Mouse (Mus musculus): ENCODE measurements around the gene Dnah8.
"Not testable (repeated sequence)": the region's sequence is repeated elsewhere in the genome, so short reads cannot be mapped to it uniquely, and the experiment has no call there.

The Dnah8 gene

DNA sequence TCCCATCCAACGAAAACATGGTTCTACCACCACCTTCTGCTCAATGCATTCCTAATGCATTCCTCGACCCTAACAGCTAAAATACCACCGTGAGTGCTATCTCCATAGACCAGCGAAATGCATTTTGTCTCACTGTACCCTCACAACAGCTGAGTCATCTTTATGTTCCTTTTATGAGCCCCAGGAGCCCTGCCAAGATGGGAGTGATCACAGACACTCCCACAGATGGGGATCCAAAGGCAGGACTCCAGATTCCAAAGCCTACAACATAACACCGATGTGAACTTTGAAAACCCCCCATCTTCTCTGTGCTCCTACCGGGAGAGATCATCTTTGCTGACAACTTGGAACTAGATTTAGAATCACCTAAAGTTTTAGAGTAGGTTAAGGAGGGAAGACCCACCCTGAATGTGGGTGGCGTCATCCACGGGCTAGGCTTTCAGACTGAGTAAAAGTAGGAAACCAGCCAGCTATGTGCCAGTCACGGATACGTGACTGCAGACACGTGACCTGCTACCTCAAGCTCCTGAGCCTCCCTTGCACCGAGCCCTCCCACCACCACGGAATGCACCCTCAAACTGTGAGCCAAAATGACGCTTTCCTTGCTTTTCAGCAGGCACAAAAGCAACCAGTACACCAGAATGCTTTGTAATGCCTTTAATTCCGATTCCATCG lies 14.7 kb upstream of the Dnah8 start:
- peak; percentile 27 for DNase-seq (ENCODE audit: low read depth, low spot score)

DNA sequence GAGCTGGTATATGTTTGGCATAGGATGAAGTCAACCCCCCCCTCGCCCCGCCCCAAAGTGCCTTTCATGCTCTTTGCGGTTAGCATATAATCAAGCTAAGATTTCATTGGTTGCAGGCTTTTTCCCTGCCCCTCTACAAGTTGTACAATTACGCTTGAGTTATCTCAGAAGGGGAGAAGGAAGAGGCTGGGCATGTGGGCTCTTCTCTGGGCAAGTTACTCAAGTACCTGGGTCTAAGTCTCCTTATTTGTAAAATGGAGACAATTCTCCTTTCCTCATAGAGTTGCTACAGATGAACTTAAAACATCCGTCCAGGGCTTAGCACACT lies 14.2 kb upstream of the Dnah8 start:
- DNase-seq (ENCODE audit: low read depth, low spot score), result no peak

DNA sequence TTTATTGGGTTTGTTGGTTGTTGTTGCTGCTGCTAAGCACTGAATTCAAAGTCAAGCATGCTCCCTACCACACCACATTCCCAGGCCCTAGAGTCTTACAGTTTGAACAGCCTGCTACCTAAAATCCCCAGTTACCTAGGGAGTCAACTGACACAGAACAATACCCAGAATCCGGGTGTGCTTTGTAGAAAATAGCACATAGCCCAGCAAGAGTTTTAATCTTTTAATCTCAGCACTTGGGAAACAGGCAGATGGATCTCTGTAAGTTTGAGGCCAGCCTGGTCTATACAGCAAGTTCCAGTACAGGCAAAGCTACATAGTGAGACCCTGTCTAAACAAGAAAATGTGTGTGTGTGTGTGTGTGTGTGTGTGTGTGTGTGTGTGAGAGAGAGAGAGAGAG lies 13.4 kb upstream of the Dnah8 start:
- DNase-seq (ENCODE audit: low read depth, low spot score), result no peak

DNA sequence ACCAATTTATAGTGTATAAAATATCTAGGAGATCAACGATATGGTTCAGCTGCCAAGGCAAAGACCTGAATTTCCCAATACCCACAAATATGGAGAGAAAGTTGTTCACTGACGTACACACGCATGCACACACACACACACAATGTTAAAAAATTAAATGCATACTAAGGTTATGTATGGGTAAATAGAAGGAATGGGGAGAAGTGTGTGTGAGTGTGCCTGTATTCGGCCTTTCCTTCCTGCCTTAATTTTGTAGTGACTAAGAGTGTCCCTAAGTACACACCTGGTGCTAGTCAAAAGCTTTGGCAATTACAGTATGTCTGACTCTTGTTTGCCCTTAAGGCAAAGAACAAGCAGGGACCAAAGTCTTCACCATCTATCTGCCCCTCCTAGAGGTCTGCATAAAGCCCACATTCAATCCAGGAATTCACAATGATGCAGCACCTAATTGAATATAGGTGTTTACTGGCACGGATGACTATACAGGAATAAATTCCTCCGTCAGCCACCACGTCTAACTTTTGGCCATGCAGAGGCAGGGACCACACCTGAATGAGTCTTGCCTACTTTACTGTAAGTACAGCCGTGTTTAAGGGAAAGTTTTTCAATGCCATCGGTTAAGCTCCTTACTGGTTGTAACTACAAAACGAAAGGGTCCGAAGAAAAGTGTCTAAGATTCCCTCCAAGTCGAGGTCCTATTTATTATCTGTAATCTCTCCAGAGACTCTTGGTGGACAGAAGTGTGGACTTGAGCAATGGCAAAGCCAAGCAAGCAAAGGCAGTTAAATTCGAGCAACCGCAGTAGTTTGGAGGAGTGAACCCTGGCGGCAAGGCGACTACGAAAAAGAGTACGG lies 12.7 kb upstream of the Dnah8 start:
- DNase-seq (ENCODE audit: low read depth, low spot score), result no peak

DNA sequence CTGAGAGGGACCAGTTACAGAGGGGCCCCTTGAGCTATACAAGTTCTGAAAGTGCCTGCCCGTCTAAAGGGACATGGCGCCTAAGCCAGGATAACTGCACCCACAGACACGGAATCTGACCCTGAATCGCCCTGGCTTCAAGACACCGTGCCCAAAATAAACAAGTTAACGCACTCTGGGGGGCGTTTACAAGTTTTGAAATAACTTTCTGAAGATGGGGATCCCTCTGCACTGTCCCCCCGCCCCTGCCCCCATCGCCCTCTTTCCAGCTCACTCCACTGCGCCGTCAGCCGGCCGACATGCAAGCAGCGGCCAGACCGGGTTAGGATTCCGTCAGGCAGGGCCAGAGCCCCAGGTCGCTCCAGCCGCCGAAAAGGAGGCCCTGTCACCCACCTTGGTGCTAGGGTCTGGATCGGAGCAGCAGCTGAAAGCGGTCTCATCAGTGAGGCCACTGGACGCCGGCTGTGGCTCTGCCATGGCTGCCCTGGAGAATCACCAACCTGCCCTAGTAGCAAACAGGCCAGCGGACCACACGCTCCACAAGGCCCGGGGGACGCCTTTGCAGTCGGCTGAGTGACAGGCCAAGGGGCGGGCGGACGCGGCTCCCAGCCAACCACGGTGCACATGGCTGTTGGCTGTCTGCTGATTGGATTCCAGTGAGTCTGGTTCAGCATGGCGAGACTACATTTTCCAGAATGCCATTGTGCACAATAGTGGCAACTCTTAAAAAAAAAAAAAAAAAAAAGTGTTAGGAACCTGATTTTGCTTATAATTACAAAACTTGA lies 11.9 kb upstream of the Dnah8 start:
- peak; percentile 95 for DNase-seq (ENCODE audit: low read depth, low spot score)

DNA sequence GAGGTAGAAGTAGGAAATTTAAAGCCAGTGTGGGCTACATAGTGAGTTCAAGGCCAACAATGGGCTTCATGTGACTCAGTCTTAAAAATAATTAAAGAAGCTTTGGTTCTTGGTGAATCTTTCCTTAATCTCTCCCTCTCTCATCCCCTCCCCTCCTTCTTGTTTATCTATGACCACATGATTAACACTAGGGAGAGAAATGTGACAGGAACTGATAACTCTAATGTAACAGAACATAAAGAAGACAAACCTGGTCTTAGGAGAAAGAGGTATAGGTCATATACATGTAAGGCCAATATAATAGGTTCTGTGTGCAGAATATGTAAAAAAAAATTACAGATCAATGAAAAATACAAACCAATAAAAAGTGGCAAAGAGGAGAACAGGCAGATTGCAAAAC lies 10.8 kb upstream of the Dnah8 start:
- no peak for DNase-seq (ENCODE audit: low read depth, low spot score)

DNA sequence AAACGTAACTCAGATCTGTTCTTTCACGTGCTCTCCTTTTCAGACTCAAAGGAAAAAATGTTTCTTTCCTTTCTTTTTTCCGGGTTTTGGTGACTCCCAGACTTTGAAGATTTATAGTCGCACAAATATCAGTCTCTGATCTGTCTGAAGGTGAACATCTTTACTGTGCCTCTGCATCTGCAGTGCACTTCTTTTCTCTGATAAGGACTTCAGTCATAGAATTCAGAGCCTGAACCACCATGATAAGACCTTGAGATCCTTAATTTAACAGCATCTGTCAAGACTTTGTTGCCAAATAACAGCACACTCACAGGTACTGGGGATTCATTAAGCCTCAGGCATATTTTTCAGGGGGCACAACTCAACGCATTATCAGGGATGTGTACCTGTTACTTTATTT lies 8.0 kb upstream of the Dnah8 start:
- DNase-seq (ENCODE audit: low read depth, low spot score), result no peak

DNA sequence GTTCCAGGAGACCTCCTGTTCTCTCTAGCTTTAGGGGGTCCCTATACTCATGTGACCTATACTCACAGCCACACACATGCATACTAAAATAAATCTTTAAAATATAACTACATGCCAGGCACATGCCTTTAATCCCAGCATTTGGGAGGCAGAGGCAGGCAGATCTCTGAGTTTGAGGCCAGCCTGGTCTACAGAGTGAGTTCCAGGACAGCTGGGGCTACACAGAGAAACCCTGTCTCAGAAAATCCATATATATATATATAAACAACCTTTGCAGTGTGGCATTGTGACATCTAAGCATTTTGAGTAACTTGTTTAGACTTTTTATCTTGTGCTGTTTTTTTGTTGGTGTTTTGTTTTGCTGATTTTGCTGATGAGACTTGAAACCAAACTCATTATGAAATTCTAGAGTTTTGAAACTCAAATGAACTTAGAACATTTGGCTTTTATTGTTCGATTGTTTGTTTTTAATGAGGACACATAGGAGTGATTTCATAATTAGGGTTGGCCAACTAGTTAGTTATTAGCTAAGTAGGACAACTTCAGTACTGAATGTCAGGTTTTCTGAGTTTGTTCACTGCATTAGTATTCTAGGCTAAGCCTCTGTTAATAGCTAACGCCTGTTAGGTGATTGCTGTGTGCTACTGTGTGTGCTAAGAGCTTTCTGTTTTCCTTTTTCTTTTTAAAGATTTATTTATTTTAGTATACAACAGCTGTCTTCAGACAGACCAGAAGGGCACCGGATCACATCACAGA lies 5.8 kb upstream of the Dnah8 start:
- DNase-seq (ENCODE audit: low read depth, low spot score), result no peak

DNA sequence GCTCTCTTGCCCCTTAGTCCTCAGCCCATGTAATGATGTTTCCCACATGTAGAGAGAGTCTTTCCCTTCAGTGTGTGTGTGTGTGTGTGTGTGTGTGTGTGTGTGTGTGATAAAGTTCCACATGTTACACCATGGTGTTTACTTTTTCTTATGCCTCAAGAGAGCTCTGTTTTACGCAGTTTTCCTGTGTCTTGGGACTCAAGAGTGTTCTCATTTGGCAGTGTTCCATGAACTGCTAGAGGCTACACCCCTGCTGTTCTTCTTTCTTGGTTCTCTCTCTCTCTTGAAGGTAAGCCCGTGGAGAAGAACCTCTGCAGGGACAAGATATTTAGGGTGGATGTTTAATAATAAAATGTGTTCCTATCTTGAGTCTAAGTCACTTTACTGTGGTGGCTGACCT lies 5.0 kb upstream of the Dnah8 start:
- no peak for DNase-seq (ENCODE audit: low read depth, low spot score)

DNA sequence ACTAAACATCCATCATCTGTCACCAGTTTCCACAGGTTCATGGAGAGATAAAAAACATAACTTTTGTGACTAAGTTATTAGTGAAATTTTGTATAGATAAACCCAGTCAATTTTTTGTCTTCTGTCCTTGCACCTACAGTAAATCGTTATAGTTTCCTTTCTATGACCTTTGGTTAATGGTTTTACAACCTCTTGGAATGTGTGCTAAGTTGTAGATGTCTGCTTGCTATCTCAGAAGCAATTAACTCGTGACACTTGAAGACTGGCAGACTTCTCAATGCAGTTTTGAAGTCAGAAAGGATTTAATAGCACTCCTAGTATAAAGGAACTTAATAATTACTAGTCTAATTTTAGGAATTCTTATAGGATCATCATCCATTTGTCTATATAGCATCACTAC lies 3.6 kb upstream of the Dnah8 start:
- no peak for DNase-seq (ENCODE audit: low read depth, low spot score)

DNA sequence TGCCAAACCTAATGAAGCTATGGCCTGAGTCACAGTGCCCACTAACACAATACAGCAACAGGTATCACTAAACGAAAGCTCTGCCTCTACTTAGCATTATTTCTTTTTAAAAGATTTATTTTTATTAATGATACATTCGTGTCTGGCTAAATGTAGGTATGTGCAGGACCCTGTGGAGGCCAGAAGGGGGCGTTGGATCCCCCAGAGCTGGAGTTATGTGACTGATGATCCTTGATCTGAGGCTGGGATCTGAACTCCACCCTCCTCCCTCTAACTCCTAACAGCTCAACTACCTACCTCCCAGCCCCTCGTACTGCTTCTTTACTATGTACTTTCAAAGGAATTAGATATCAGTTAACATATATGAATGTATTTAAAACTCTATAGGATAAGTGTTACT lies 2.7 kb upstream of the Dnah8 start:
- DNase-seq (ENCODE audit: low read depth, low spot score), result no peak

DNA sequence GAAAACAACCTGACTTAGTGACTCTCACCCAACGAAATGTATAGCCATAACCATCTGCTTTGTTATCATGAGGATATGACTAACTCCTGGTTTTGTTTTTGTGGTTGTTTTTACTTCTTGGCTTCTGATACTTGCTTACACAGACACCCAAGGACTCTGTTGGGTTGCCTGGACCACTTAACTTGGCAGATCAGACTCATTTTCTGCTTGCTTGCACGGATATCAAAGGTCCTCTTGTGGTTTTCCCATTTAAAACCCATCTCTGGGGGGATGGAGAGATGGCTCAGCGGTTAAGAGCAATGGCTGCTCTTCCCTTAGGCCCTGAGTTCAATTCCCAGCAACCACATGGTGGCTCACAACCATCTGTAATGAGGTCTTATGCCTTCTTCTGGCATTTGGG lies 954 bp upstream of the Dnah8 start:
- no peak for DNase-seq (ENCODE audit: low read depth, low spot score)

DNA sequence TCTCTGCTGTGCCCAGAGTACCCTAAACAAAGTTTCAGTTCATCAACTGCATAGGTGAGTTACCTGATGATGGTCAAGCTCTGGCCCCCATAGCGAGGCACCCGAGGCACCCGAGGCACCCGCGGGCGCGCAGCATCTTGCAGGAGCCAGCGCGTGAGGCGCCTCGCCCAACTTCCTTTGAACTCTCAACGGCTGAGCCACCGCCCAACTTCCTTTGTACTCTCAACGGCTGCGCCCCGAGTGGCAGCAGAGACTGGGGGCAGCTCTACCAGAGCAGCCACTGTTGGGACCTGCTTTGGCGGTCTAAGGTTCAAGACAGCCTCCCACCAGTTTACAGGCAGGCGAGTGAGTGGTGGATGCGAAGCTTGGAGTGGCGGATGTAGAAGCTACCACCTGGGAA lies 2.6 kb downstream of the Dnah8 start, which contains the start of gene Glo1:
Gene Glo1 (minus strand): TSS at position 153 of the 400 bp plus-strand sequence.
- not testable (repeated sequence) for DNase-seq (ENCODE audit: low read depth, low spot score)

DNA sequence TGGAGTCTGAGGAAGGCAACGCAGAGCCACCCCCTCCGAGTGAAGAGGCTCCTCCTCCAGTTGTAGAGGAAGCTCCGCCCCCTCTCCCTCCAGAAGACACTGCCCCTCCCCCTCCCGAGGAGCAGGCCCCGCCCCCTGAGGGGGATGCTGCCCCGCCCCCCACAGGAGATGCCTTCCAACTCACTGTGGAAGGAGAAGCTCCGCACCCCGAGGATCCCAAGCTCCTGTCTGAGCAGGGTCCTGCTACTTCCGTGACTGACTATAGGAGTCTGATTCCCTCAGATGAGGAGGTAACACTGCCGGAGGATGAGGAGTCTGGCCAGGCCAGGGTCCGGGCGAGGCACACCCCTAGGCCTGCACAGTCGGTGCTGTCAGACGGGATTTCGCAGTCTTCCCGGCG lies 11.2 kb downstream of the Dnah8 start:
- DNase-seq (ENCODE audit: low read depth, low spot score), result no peak

DNA sequence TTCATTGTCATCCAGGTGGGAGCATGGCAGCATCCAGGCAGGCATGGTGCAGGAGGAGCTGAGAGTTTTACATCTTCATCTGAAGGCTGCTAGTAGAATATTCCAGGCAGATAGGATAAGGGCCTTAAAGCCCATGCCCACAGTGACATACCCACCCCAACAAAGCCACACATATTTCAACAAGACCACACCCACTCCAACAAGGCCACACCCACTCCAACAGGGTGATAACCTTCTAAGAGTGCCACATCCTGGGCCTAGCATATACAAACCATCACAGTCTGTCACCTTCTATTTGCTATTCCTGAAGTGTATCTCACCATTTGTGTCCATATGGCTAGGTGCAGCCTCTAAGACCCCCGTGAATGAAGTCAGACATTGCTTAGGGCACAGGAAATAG lies 13.6 kb downstream of the Dnah8 start:
- DNase-seq (ENCODE audit: low read depth, low spot score), result no peak

DNA sequence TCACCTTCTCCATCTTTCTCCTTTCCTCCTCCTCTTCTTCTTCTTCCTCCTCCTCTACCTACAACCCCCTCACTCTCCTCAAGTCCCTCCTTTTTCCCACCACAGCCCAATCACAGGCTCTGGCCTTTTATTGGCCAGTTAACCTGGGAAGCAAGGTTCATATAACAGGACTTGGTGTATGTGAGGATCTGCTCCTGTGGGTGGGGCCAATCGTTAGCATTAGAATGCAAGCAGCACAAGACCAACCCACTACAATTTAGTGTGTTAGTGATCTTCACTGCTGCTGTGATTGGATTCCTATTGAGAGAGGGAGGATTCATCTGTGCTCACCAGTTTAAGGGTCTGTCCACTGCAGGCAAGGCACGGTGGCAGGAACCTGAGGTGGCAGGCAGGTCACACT lies 14.8 kb downstream of the Dnah8 start:
- DNase-seq (ENCODE audit: low read depth, low spot score), result no peak

DNA sequence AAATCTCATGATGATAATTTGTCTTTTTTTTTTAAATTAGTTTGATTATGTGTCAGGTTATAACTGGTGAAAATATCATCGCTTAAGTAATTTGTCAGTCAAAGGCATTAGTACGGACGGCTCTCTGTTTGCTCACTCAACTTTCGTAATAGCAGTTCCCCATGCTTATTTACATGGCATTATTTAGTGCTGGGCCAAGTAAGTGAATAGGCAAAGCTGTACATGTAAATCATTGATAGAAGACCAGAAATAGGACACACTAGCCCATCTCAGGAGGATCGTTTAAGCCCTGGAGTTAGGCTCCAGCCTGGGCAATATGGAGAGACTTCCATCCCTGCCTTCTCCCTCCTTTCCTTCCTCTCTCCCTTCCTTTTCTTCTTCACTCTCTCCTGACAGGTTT lies 16.7 kb downstream of the Dnah8 start:
- DNase-seq (ENCODE audit: low read depth, low spot score), result no peak

DNA sequence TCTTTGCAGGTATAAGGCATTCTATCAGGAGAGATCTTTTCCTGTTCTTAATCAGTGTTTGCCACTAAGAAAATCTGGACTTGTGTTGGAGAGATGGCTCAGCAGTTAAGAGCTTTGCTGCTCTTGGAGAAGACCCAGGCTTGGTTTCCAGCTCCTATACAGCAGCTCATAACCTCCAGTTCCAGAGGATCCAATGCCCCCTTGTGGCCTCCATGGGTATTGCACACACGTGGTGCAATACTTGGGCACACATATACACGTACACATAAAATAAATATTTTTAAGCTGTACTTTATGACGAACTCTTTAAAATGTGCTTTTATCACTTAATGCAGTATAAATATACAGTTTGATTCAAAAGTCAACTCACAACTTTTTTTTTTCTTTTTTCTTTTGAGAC lies 24.6 kb downstream of the Dnah8 start:
- DNase-seq (ENCODE audit: low read depth, low spot score), result no peak

DNA sequence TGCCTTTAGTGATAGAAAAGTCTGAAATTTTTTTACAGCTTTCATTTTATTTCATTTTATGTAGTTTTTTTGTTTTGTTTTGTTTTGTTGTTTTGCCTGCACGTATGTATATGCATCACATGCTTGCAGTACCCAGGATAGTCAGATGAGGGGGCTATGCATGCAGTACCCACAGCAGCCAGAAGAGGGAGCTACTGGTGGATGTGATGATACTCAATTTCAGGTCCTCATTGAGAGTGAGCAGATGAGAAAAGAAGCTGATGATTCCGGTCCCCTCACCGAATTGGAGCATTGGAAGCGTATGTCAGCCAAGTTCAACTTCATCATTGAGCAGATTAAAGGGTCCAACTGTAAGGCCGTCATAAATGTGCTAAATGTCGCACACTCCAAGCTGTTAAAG lies 28.9 kb downstream of the Dnah8 start:
- DNase-seq (ENCODE audit: low read depth, low spot score), result no peak

DNA sequence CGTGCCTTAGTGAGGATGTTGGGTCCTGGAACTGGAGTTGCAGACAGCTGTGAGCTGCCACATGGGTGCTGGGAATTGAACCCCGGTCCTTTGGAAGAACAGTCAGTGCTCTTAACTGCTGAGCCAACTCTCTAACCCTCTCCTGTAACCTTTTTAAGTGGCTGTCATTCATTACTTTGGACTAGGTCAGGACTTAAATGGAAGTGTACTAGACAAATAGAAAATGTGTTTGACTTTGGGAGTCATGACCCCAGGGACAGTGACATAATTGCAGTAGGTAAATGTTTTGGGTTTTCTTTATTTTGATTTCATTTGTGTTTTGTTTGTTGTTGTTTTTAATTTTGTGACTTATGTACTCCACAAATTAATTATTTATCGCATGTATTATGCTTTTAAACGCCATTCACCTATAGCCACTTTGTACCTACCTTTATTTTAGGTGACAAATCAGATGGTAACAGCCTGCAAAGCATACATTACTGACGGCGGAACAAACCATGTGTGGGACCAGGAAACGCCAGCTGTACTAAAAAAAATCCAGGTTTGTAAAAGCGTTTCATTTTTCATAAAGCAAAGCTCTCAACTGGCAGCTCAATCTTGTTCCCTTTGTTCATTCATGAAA lies 33.5 kb downstream of the Dnah8 start:
- DNase-seq (ENCODE audit: low read depth, low spot score), result no peak

DNA sequence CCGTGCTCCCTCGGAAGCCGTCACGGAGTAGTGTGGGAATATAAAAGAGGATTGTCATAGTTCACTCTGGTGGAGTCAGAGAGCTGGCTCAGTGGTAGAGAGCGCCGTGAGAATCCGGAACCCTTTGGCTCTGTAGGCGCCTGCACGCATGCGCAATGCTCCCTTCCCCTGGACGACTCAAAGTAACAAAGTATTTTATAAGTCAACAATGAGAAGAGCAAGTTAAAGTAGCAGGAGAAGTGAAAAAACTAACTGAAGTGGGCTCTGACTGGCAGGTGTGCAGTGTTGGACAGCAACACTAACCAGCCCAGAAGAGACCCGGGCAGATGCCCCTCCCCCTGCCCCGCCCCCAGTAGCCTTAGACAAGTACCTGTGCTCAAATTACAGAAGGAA lies 34.0 kb downstream of the Dnah8 start:
- peak; percentile 65 for DNase-seq (ENCODE audit: low read depth, low spot score)
